Mouse (Mus musculus): Measurements from ENCODE around the gene Sh2b1.
A peak's percentile ranks its signal among the peaks of the same experiment; 100 is the strongest.

Gene Sh2b1

GRCm38 (mm10) chr7:126453861-126454260 lies 21.4 kb downstream of the Sh2b1 start:
- no peak for DNase-seq

GRCm38 (mm10) chr7:126452244-126452643 lies 23.0 kb downstream of the Sh2b1 start:
- no peak for DNase-seq

DNA sequence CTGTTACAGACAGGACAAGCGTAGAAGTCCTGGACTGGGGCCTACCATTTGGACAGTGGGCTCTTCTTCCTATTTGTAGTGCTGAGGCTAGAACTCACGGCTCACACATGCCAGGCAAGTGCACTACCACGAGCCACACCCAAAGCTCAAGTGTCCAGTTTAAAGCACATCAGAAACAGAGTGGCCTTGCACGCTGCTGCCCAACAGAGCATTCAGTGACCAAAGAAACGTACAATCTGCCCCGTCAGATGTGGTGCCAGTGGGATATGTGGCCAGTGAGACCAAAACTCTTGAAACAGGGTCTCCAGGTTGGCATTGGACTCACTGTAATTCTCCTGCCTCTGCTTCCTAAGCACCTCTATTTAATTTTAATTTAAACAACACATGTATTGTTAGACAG lies 24.6 kb downstream of the Sh2b1 start:
- no peak for DNase-seq

DNA sequence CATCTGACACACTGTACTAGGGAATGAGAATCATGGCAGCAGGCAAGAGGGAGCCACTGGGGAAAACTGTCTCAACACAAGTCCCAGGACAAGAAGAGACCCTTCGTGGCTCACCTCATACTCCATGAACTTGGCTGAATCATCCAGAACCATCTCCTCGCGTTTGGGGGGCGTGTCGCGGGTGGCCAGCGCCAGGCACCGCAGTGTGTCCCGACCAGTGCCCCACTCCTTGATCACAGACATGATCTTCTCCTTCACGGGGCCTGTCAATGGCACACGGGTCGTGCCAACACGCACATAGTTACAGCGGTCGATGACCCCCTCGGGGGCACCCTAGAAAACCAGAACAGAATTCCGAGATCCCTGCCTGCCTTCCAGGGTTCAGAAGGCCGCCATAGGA lies 25.2 kb downstream of the Sh2b1 start:
- no peak for DNase-seq

DNA sequence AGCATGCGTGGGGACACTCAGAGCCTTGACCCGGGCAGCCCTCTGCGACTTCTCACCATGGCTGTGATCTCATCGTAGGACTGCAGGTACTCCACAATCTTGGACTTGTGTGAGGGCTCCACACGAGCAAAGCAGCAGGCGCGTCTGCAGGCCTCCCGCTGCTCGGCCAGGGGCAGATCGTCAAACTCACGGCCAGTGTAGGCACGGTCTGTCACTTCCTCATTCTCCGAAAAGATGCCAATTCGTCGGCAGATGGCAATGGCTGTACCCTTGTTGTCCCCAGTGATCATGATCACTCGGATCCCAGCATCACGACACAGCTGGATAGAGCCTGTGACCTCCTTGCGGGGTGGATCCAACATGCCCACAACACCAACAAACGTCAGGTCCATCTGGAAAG lies 26.7 kb downstream of the Sh2b1 start:
- DNase-seq: no peak

- DNase-seq: no peak
Measured at GRCm38 (mm10) chr7:126446217-126446616, 29.0 kb downstream of the Sh2b1 start.

- DNase-seq: no peak
Measured at GRCm38 (mm10) chr7:126445104-126445815, 30.0 kb downstream of the Sh2b1 start.

DNA sequence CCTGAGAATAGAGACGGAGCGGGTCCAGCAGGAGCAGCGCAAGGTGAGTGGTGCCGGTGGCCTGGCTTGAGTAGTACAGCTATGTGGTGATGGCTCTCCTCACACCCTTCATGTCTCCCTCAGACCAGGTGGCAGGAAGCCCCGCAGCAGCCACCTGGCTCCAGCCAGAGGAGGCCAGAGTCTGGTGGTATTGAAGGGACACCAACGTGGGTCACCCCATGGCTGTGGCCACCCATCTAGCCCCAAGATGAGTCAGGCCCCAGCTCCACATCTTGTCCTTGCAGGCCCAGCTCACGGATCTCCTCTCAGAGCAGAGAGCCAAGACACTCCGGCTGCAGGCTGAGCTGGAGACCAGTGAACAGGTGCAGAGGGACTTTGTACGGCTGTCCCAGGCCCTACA lies 30.7 kb downstream of the Sh2b1 start:
- no peak for DNase-seq

DNA sequence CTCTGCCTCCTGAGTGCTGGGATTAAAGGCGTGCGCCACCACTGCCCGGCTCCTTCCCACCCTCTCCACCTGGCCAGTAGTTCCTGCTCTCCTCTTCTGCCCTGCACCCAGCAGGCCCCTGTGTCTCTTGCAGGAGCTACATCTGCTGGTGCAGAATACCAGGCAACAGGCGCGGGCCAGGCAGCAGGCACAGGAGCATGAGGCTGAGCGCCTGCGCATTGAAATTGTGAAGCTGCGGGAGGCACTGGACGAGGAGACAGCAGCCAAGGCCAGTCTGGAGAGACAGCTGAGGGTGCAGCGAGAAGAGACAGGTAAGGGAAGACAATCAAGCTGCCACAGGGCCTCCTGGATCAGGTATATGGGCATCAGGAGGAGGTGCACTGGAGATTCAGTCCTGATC lies 31.2 kb downstream of the Sh2b1 start:
- no peak for DNase-seq

DNA sequence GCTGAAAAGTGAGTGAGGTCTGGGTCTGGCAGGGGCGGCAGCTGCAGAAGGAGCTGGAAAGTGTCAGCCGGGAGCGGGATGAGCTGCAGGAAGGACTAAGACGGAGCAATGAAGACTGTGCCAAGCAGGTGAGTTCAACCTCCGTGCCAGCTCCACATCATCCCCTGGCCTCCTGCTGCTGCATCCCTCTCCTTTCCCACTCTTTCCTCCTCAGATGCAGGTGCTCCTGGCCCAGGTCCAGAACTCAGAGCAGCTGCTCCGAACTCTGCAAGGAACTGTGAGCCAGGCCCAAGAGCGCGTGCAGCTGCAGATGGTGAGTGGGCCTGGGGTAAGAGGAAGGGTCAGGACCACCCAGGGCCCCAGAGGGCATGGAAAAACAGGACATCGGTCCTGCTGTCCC lies 35.1 kb downstream of the Sh2b1 start:
- DNase-seq: peak; percentile 21

- peak; percentile 45 for DNase-seq
Measured at GRCm38 (mm10) chr7:126436851-126437250, 38.4 kb downstream of the Sh2b1 start.

- DNase-seq: no peak
Measured at GRCm38 (mm10) chr7:126435801-126436200, 39.4 kb downstream of the Sh2b1 start.

GRCm38 (mm10) chr7:126434726-126435125 lies 40.5 kb downstream of the Sh2b1 start:
- no peak for DNase-seq

GRCm38 (mm10) chr7:126430167-126430566 lies 45.1 kb downstream of the Sh2b1 start:
- DNase-seq: no peak

GRCm38 (mm10) chr7:126429503-126429898 lies 45.7 kb downstream of the Sh2b1 start:
- DNase-seq: no peak

- peak; percentile 99 for DNase-seq
Measured at GRCm38 (mm10) chr7:126428631-126429502, 46.4 kb downstream of the Sh2b1 start, which contains the start of gene Rabep2. TSS of gene Rabep2 (plus strand) at chr7:126428759.

GRCm38 (mm10) chr7:126428154-126428553 lies 47.1 kb downstream of the Sh2b1 start:
- DNase-seq: no peak

- no peak for DNase-seq
Measured at GRCm38 (mm10) chr7:126427323-126427860, 47.8 kb downstream of the Sh2b1 start.

DNA sequence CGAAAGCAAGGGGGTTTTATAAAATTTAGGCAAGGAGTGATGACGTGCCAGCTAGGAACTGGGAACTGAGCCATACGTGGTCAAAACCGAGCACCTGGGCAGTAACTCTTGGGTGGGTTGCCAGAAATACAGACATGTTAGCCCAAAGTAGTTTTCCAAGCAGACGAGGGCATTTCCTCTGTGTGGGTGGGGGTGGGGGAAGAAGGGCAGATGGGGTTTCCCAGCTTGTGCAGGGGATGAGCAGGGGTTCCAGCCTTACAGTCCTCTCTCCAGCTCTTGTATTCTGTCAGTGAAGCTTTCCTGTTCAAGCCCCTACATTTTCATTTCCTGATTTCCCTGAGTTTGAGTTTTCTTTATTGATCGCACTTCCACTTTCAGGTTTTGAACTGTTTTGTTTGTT lies 51.1 kb downstream of the Sh2b1 start:
- DNase-seq: no peak

DNA sequence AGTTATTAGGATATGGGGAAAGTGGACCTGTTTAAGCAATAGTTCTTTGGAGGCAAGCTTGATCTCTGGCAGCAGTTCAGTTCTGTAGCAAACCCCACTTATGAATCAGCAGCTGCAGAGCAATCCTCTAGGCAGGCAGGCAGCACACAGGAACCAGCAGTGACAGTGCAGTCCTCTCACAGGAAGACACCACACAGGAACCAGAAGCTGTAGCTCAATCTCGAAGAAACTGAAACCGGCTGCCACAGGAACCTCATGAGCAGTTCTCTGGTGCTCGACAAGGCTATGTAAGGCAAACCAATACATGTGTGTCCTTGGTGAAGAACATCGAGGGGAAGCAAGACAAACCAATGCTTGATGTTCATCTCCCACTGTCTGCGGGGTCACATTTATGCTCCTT lies 53.5 kb downstream of the Sh2b1 start:
- no peak for DNase-seq

GRCm38 (mm10) chr7:126418496-126418895 lies 56.7 kb downstream of the Sh2b1 start:
- DNase-seq: no peak

DNA sequence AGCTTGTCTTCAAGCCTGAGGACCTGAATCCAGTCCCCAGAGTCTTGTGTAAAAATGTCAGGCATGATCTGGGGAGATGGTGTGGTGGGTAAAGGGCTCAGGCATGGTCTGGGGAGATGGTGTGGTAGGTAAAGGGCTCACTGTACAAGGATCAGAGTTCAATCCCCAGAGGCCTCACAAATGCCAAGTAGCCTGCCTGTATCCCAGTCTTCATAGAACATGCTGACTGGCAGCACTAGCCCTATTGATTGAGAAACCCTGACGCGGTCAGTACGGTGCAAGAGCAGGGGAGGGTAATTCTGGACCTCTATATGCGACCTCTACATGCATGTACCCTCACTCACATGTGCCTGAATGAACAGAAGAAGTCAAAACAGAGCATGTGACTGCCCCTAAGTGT lies 57.6 kb downstream of the Sh2b1 start:
- no peak for DNase-seq

GRCm38 (mm10) chr7:126417045-126417444 lies 58.2 kb downstream of the Sh2b1 start:
- DNase-seq: no peak
